Mouse (Mus musculus) heart, postnatal 0 days (tissue): ENCODE results near the gene Desi1.

Experiments used
- CTCF ChIP-seq: IDR thresholded peaks from 2 replicates; pipeline ENCODE4 v1.5.1; 2016; ENCODE audit warnings: antibody characterized with exemption, control low read depth, low read depth
- EP300 ChIP-seq: IDR thresholded peaks from 2 replicates; pipeline ENCODE4 v1.6.1; 2016; ENCODE audit warnings: antibody characterized with exemption, low read depth

- TF ChIP-seq EP300, result no peak
- no peak for TF ChIP-seq CTCF
These were observed 72.6 kb downstream of the Desi1 start for GRCm38 (mm10) chr15:81961078-81961451.
